Mouse (Mus musculus): ENCODE measurements around the gene Cblb. TPM values are rescaled to one million over a fixed set of nuclear protein-coding genes. Genes with fewer than 3 reads are reported as not detected.

Cblb gene
- total and polyA plus RNA-seq, 2 experiments from 2014 or later: 3.4 to 10.4 TPM

DNA sequence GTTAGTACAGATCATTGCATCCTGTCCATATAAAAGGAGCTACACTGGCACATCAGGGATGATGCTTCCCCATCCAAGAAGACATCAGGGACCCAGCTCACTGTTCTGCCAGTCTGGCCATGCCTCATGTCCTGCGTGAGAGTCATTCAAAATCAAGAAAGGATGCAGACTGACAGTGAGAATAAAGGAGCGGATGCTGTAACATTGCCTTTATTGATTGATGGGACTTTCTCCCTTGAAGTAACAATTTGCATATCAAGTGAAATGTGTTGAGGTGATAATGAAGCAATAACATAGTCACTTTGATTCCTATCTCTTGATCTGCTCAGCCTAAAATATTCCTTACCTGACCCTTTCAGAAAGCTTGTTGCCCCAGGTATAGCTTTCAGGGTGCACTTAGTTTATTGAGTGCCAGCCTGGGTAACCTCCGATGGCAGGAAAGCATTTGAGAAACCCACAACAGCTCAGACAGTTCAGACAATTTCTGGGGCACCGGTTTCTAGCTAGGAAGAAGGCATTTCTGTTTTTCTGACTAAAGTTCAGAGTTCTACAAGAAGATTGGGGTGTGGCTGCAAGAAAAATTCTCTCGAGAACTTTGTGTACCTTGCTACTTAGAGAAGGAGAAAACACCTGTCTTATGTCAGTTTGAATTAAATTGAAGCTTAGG is 124.1 kb downstream of the Cblb start:
- Histone ChIP-seq H3K36me3 (replicated peaks; ENCODE audit: control insufficient read depth, insufficient read depth, low read length) (peaks cover 52% of the 10 kb centered on the region), H3K4me2 (ENCODE audit: low read depth, low read length) (no peak overlapping the region), H3K9ac (replicated peaks; ENCODE audit: low read depth, low read length) (no peak overlapping the region), H3K4me3 (ENCODE audit: low read depth, low read length) (no peak overlapping the region), H3K27ac (ENCODE audit: low read depth) (no peak overlapping the region), H3K4me1 (ENCODE audit: control insufficient read depth, insufficient read depth) (no peaks in the 10 kb centered on the region), H3K27me3 (ENCODE audit: control insufficient read depth, insufficient read depth, low read length) (no peaks in the 10 kb centered on the region), H3K9me3 (replicated peaks; ENCODE audit: control insufficient read depth, low read length) (no peaks in the 10 kb centered on the region)
- TF ChIP-seq CTCF (IDR thresholded peaks at IDR 0.05; ENCODE audit: low read depth): no peak
- TF ChIP-seq EP300 (IDR thresholded peaks at IDR 0.05; ENCODE audit: low read depth): no peak
- 92% methylated on average over 5 of the region's 5 CpGs for WGBS
- DNase-seq (ENCODE audit: low spot score): no peak
- ATAC-seq (ENCODE audit: insufficient read depth, low read depth): no peak

DNA sequence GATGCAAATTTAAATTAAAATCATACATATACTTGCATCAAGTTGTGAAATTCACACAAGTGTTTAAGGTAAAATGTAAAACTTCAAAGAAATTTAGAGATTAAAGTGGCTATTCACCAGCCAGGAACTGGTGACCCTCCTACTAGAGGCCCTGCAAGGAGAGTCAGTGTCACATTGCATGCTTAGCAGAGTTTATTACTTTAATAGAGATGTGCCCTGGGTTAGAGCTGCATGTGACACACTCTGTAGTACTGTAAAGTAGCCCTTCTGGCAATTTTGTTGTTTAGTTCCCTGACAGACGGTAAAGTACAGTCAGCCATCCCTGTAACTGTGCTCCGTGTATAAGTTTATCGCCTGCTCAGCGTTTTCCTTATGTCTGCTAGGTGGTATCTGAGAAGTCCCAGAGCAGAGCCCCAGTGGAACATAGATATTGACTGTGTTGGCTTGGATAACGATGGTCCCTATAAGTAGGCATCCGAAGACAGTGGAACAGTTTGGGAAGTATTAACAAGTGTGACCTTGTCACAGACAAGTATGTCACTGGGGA is 129.0 kb downstream of the Cblb start:
- 54% methylated on average over 6 of the region's 6 CpGs for WGBS
- Histone ChIP-seq H3K27ac (ENCODE audit: low read depth) (no peak overlapping the region), H3K36me3 (replicated peaks; ENCODE audit: control insufficient read depth, insufficient read depth, low read length) (peaks cover 38% of the 10 kb centered on the region), H3K9ac (replicated peaks; ENCODE audit: low read depth, low read length) (no peak overlapping the region), H3K9me3 (replicated peaks; ENCODE audit: control insufficient read depth, low read length) (no peaks in the 10 kb centered on the region), H3K4me1 (ENCODE audit: control insufficient read depth, insufficient read depth) (no peaks in the 10 kb centered on the region), H3K27me3 (ENCODE audit: control insufficient read depth, insufficient read depth, low read length) (no peaks in the 10 kb centered on the region), H3K4me2 (ENCODE audit: low read depth, low read length) (no peak overlapping the region), H3K4me3 (ENCODE audit: low read depth, low read length) (no peak overlapping the region)
- ATAC-seq (ENCODE audit: insufficient read depth, low read depth) (no peak), DNase-seq (ENCODE audit: low spot score) (no peak)
- no peak for TF ChIP-seq CTCF (IDR thresholded peaks at IDR 0.05; ENCODE audit: low read depth)
- TF ChIP-seq EP300 (IDR thresholded peaks at IDR 0.05; ENCODE audit: low read depth): no peak

DNA sequence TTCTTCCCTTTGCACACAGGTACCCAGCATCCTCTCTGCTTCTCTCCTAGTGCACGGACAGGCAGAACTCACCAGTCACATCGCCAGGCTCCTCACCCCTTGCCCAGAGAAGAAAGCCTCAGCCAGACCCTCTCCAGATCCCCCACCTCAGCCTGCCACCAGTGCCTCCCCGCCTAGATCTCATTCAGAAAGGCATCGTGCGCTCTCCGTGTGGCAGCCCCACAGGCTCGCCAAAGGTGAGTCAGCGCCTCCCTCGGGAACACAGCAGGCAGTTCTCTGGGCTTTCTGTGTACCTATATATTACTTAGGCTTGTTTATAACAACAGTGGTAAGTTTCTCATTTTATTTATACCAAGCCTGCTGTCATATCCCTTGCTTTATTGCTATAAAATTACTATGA is 133.2 kb downstream of the Cblb start:
- Histone ChIP-seq H3K9me3 (replicated peaks; ENCODE audit: control insufficient read depth, low read length) (no peaks in the 10 kb centered on the region), H3K27ac (ENCODE audit: low read depth) (no peak overlapping the region), H3K27me3 (ENCODE audit: control insufficient read depth, insufficient read depth, low read length) (no peaks in the 10 kb centered on the region), H3K36me3 (replicated peaks; ENCODE audit: control insufficient read depth, insufficient read depth, low read length) (peaks cover 35% of the 10 kb centered on the region), H3K9ac (replicated peaks; ENCODE audit: low read depth, low read length) (no peak overlapping the region), H3K4me2 (ENCODE audit: low read depth, low read length) (no peak overlapping the region), H3K4me1 (ENCODE audit: control insufficient read depth, insufficient read depth) (no peaks in the 10 kb centered on the region), H3K4me3 (ENCODE audit: low read depth, low read length) (no peak overlapping the region)
- no peak for DNase-seq (ENCODE audit: low spot score)
- TF ChIP-seq EP300 (IDR thresholded peaks at IDR 0.05; ENCODE audit: low read depth): no peak
- TF ChIP-seq CTCF (IDR thresholded peaks at IDR 0.05; ENCODE audit: low read depth): no peak
- 83% methylated on average over 9 of the region's 9 CpGs for WGBS
- no peak for ATAC-seq (ENCODE audit: insufficient read depth, low read depth)

DNA sequence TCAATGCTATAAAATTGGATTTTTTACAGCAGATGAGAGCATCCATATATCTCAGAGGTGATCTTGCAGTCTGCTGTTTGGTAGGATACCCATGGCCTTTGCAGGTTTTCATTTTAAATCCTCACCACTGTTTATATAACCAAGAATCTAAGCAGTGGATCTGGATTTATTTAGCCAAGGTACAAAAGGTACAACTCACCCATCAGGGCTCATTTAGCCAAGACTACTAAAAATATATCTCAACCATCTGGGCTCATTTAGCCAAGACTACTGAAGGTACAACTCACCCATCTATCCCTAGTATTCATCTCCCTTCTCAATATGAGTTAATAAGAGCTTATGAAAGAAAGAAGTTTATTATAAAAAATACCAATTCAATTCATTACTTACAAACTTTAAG is 142.2 kb downstream of the Cblb start:
- H3K4me3 ChIP-seq (ENCODE audit: low read depth, low read length): no peak overlapping the region
- no peak for ATAC-seq (ENCODE audit: insufficient read depth, low read depth)
- no peak overlapping the region for H3K9ac ChIP-seq (replicated peaks; ENCODE audit: low read depth, low read length)
- H3K36me3 ChIP-seq (replicated peaks; ENCODE audit: control insufficient read depth, insufficient read depth, low read length): peaks cover 21% of the 10 kb centered on the region
- H3K4me1 ChIP-seq (ENCODE audit: control insufficient read depth, insufficient read depth): no peaks in the 10 kb centered on the region
- no peak overlapping the region for H3K4me2 ChIP-seq (ENCODE audit: low read depth, low read length)
- no peak for DNase-seq (ENCODE audit: low spot score)
- no peak overlapping the region for H3K27ac ChIP-seq (ENCODE audit: low read depth)
- H3K9me3 ChIP-seq (replicated peaks; ENCODE audit: control insufficient read depth, low read length): no peaks in the 10 kb centered on the region
- no peak for TF ChIP-seq CTCF (IDR thresholded peaks at IDR 0.05; ENCODE audit: low read depth)
- no peak for TF ChIP-seq EP300 (IDR thresholded peaks at IDR 0.05; ENCODE audit: low read depth)
- H3K27me3 ChIP-seq (ENCODE audit: control insufficient read depth, insufficient read depth, low read length): no peaks in the 10 kb centered on the region

DNA sequence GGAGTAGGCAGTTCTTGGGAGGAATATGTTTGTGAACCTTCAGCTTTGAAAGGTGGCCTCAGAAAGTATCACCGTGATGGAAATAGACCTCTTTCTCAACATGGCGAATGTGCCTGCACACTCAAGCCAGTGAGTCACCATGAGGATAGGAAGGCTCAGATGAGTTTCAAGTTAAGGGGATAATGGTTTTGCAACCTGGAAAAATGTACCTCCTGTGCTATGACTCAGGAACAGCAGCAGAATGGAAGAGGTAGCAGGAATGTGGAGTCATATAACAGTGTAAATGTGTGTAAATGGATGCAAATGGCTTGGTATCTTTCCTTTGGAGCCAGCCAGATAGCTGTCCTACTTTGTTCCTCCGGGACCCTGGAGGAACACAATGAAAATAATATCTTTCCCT is 148.8 kb downstream of the Cblb start:
- ATAC-seq (ENCODE audit: insufficient read depth, low read depth): no peak
- H3K27me3 ChIP-seq (ENCODE audit: control insufficient read depth, insufficient read depth, low read length): no peaks in the 10 kb centered on the region
- TF ChIP-seq CTCF (IDR thresholded peaks at IDR 0.05; ENCODE audit: low read depth) (no peak), EP300 (IDR thresholded peaks at IDR 0.05; ENCODE audit: low read depth) (no peak)
- H3K4me2 ChIP-seq (ENCODE audit: low read depth, low read length): no peak overlapping the region
- H3K27ac ChIP-seq (ENCODE audit: low read depth): peak overlapping the region; percentile 17; the same call in 1 of the 2 replicates
- no peak for DNase-seq (ENCODE audit: low spot score)
- no peaks in the 10 kb centered on the region for H3K9me3 ChIP-seq (replicated peaks; ENCODE audit: control insufficient read depth, low read length)
- 47% methylated on average over 3 of the region's 3 CpGs for WGBS
- H3K4me3 ChIP-seq (ENCODE audit: low read depth, low read length): no peak overlapping the region
- H3K4me1 ChIP-seq (ENCODE audit: control insufficient read depth, insufficient read depth): peaks cover 4% of the 10 kb centered on the region; the same call in 1 of the 2 replicates
- H3K9ac ChIP-seq (replicated peaks; ENCODE audit: low read depth, low read length): no peak overlapping the region
- peaks cover 11% of the 10 kb centered on the region for H3K36me3 ChIP-seq (replicated peaks; ENCODE audit: control insufficient read depth, insufficient read depth, low read length)

DNA sequence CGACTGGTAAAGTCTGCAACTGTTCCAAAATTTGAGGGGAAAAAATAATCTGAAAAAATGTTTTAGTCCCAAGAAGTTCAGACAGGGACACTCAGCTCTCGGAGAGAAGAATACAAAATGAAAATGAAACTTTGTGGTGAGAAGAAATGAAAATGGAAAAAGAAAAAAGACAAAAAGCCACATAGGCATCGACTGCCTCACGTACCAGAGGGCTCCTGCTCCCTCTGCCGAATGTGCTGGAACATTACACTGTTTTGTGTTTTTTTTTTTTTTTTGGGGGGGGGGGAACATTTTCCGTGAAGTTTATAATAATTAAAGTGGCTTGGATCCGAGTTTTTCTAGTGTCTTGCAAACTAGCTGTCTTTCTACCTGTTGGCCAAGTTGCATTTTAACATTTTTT is 151.0 kb downstream of the Cblb start:
- ATAC-seq (ENCODE audit: insufficient read depth, low read depth) (no peak; the same call in 1 of the 2 replicates), DNase-seq (ENCODE audit: low spot score) (no peak)
- Histone ChIP-seq H3K27ac (ENCODE audit: low read depth) (no peak overlapping the region), H3K9ac (replicated peaks; ENCODE audit: low read depth, low read length) (no peak overlapping the region), H3K4me1 (ENCODE audit: control insufficient read depth, insufficient read depth) (peaks cover 4% of the 10 kb centered on the region; the same call in 1 of the 2 replicates), H3K4me3 (ENCODE audit: low read depth, low read length) (no peak overlapping the region), H3K27me3 (ENCODE audit: control insufficient read depth, insufficient read depth, low read length) (no peaks in the 10 kb centered on the region), H3K4me2 (ENCODE audit: low read depth, low read length) (no peak overlapping the region), H3K36me3 (replicated peaks; ENCODE audit: control insufficient read depth, insufficient read depth, low read length) (peaks cover 15% of the 10 kb centered on the region; the same call in 1 of the 2 replicates), H3K9me3 (replicated peaks; ENCODE audit: control insufficient read depth, low read length) (no peaks in the 10 kb centered on the region)
- TF ChIP-seq EP300 (IDR thresholded peaks at IDR 0.05; ENCODE audit: low read depth): no peak
- TF ChIP-seq CTCF (IDR thresholded peaks at IDR 0.05; ENCODE audit: low read depth): peak; percentile 42
- WGBS: 77% methylated on average over 7 of the region's 7 CpGs
